Mouse (Mus musculus) spleen, adult 2 months (tissue): ENCODE measurements around the gene Styk1. TPM values are rescaled to one million over a fixed set of nuclear protein-coding genes. Genes with fewer than 3 reads are reported as not detected.

ENCODE experiments used
- DNase-seq, 2 experiments: peaks; one replicate each; pipeline versions ENCODE4 v3.0.0 to v3.0.0-alpha.2; 2012 to 2021; ENCODE audit warnings: low spot score in 2 of 2, low read depth in 1 of 2
- H3K27ac ChIP-seq: fragments of 200-500 bp; 2 replicates; pipeline ENCODE4 v1.5.1; 2012; ENCODE audit warnings: low read length, inconsistent platforms; ENCODE audit not compliant: insufficient read depth
- H3K27me3 ChIP-seq: fragments of 200-500 bp; 2 replicates; pipeline ENCODE4 v1.6.1; 2012; ENCODE audit warnings: mild to moderate bottlenecking, moderate library complexity, low read length, inconsistent platforms; ENCODE audit not compliant: control insufficient read depth, insufficient read depth
- H3K36me3 ChIP-seq: fragments of 200-500 bp; 2 replicates; pipeline ENCODE4 v1.6.1; 2012; ENCODE audit warnings: mild to moderate bottlenecking, low read length, inconsistent platforms; ENCODE audit not compliant: control insufficient read depth, insufficient read depth
- H3K4me1 ChIP-seq: fragments of 200-500 bp; 2 replicates; pipeline ENCODE4 v1.6.1; 2011; ENCODE audit warnings: inconsistent platforms; ENCODE audit not compliant: control insufficient read depth, insufficient read depth, insufficient read length
- H3K4me3 ChIP-seq: fragments of 200-500 bp; 2 replicates; pipeline ENCODE4 v1.5.1; 2011; ENCODE audit warnings: mild to moderate bottlenecking, inconsistent platforms; ENCODE audit not compliant: insufficient read depth, insufficient read length; ENCODE audit errors: extremely low read depth
- CTCF ChIP-seq: fragments of 200-500 bp; IDR thresholded peaks from 2 replicates; pipeline ENCODE4 v1.5.1; 2011; ENCODE audit warnings: mild to moderate bottlenecking, inconsistent platforms; ENCODE audit not compliant: insufficient read depth, insufficient read length, insufficient replicate concordance; ENCODE audit errors: extremely low read depth
- POLR2A ChIP-seq: fragments of 200-500 bp; IDR thresholded peaks from 2 replicates; pipeline ENCODE4 v1.6.1; 2011; ENCODE audit warnings: low read depth, low read length, inconsistent platforms
- WGBS: fragments of 180-500 bp; shearing (Covaris S2); methylation state at CpG from one replicate; pipeline ENCODE4 v1.1.7; 2018; 5-methylcytosine and 5-hydroxymethylcytosine counted together
- polyA plus RNA-seq: library from polyadenylated mRNA; depleted of rRNA; stranded (reverse); fragments of >200 nt; gene quantifications from 2 replicates; pipeline ENCODE4 v1.2.3, GENCODE M21; 2012

Styk1 gene
- polyA plus RNA-seq, 1 experiment = 1.3 TPM

GRCm38 (mm10) chr6:131388040-131389021 is 34.9 kb upstream of the Styk1 start, which contains the start of gene Ybx3:
TSS of gene Ybx3 (minus strand) at chr6:131388476.
- H3K4me1 ChIP-seq = peaks cover 5% of the 10 kb centered on the region; the same call in 1 of the 2 replicates

GRCm38 (mm10) chr6:131387221-131388039 is 34.0 kb upstream of the Styk1 start:
- H3K27me3 ChIP-seq = no peaks in the 10 kb centered on the region
- TF ChIP-seq CTCF = no peak
- no peak for TF ChIP-seq POLR2A
- H3K27ac ChIP-seq = peak overlapping the region; percentile 21; the same call in 1 of the 2 replicates
- peaks cover 5% of the 10 kb centered on the region; the same call in 1 of the 2 replicates for H3K4me1 ChIP-seq
- 1% methylated on average over 43 of the region's 43 CpGs for WGBS
- no peaks in the 10 kb centered on the region for H3K36me3 ChIP-seq
- peak in 1 of 2 experiments; percentile 19 for DNase-seq
- H3K4me3 ChIP-seq = peak overlapping the region; percentile 89

More at GRCm38 (mm10) chr6:131388040-131389021, 34.9 kb upstream of the Styk1 start, which contains the start of gene Ybx3:
- 6% methylated on average over 96 of the region's 107 CpGs for WGBS
- no peaks in the 10 kb centered on the region for H3K36me3 ChIP-seq
- peak within 1 kb of the TSS; percentile 89 for H3K4me3 ChIP-seq
- no peaks in the 10 kb centered on the region for H3K27me3 ChIP-seq
- peak; percentile 21 to 75 for DNase-seq
- peak within 1 kb of the TSS; percentile 60 for H3K27ac ChIP-seq
- TF ChIP-seq POLR2A (no peak), CTCF (no peak)

- DNase-seq = no peak
- H3K27ac ChIP-seq = no peak overlapping the region
Observed at GRCm38 (mm10) chr6:131386416-131387019, 33.1 kb upstream of the Styk1 start.

GRCm38 (mm10) chr6:131385469-131385868 is 32.1 kb upstream of the Styk1 start:
- DNase-seq = no peak
- TF ChIP-seq POLR2A = no peak
- no peak for TF ChIP-seq CTCF
- H3K4me1 ChIP-seq = peaks cover 5% of the 10 kb centered on the region; the same call in 1 of the 2 replicates
- H3K27ac ChIP-seq = no peak overlapping the region
- WGBS = 100% methylated on average over 1 of the region's 1 CpGs
- no peaks in the 10 kb centered on the region for H3K36me3 ChIP-seq
- H3K4me3 ChIP-seq = no peak overlapping the region
- H3K27me3 ChIP-seq = no peaks in the 10 kb centered on the region

More at GRCm38 (mm10) chr6:131386416-131387019, 33.1 kb upstream of the Styk1 start:
- Histone ChIP-seq H3K27me3 (no peaks in the 10 kb centered on the region), H3K4me1 (peaks cover 5% of the 10 kb centered on the region; the same call in 1 of the 2 replicates), H3K36me3 (no peaks in the 10 kb centered on the region), H3K4me3 (no peak overlapping the region)
- 69% methylated on average over 9 of the region's 9 CpGs for WGBS
- TF ChIP-seq POLR2A (no peak), CTCF (no peak)

- H3K4me3 ChIP-seq = no peak overlapping the region
- DNase-seq = no peak
- 76% methylated on average over 6 of the region's 6 CpGs for WGBS
Observed at GRCm38 (mm10) chr6:131383713-131384330, 30.4 kb upstream of the Styk1 start.

More at GRCm38 (mm10) chr6:131383713-131384330, 30.4 kb upstream of the Styk1 start:
- Histone ChIP-seq H3K27ac (no peak overlapping the region), H3K27me3 (no peaks in the 10 kb centered on the region), H3K4me1 (peaks cover 5% of the 10 kb centered on the region; the same call in 1 of the 2 replicates), H3K36me3 (peaks cover 6% of the 10 kb centered on the region; the same call in 1 of the 2 replicates)
- TF ChIP-seq POLR2A (no peak), CTCF (no peak)
